Mouse (Mus musculus): ENCODE data around the gene Ccdc36. TPM values are rescaled to one million over a fixed set of nuclear protein-coding genes. Genes with fewer than 3 reads are reported as not detected.

Gene Ccdc36
- polyA plus RNA-seq, 1 experiment from 2014 or later = 2.9 TPM

- Histone ChIP-seq H3K36me3 (ENCODE audit: control insufficient read depth, insufficient read depth, low read length) (peaks cover 6% of the 10 kb centered on the region), H3K27ac (ENCODE audit: low read depth, low read length) (peak overlapping the region; percentile 47; the same call in 1 of the 2 replicates), H3K4me1 (ENCODE audit: control insufficient read depth, insufficient read depth, low read length) (peaks cover 20% of the 10 kb centered on the region; the same call in 1 of the 2 replicates), H3K9ac (ENCODE audit: low read depth, low read length) (peak overlapping the region; percentile 70), H3K4me2 (replicated peaks; ENCODE audit: low read depth, low read length) (peak overlapping the region; percentile 87), H3K27me3 (ENCODE audit: control insufficient read depth, insufficient read depth, low read length) (no peaks in the 10 kb centered on the region), H3K4me3 (ENCODE audit: low read length) (peak overlapping the region; percentile 62), H3K9me3 (ENCODE audit: control insufficient read depth, low read length) (no peaks in the 10 kb centered on the region)
- 49% methylated on average over 6 of the region's 6 CpGs for WGBS
- no peak for ATAC-seq (ENCODE audit: low FRiP score, low TSS enrichment)
These were observed 23.4 kb upstream of the Ccdc36 start for GRCm38 (mm10) chr9:108451519-108452160.

- 89% methylated on average over 6 of the region's 6 CpGs for WGBS
- H3K9ac ChIP-seq (ENCODE audit: low read depth, low read length) = no peak overlapping the region
- H3K27ac ChIP-seq (ENCODE audit: low read depth, low read length) = peak overlapping the region; percentile 59; the same call in 1 of the 2 replicates
These were observed 22.8 kb upstream of the Ccdc36 start for GRCm38 (mm10) chr9:108451170-108451493.

GRCm38 (mm10) chr9:108450292-108451169 is 22.2 kb upstream of the Ccdc36 start:
- 72% methylated on average over 21 of the region's 21 CpGs for WGBS
- Histone ChIP-seq H3K4me1 (ENCODE audit: control insufficient read depth, insufficient read depth, low read length) (peaks cover 20% of the 10 kb centered on the region; the same call in 1 of the 2 replicates), H3K9ac (ENCODE audit: low read depth, low read length) (no peak overlapping the region), H3K27ac (ENCODE audit: low read depth, low read length) (peak overlapping the region; percentile 59; the same call in 1 of the 2 replicates), H3K27me3 (ENCODE audit: control insufficient read depth, insufficient read depth, low read length) (no peaks in the 10 kb centered on the region), H3K4me2 (replicated peaks; ENCODE audit: low read depth, low read length) (peak overlapping the region; percentile 17; the same call in 1 of the 2 replicates), H3K4me3 (ENCODE audit: low read length) (no peak overlapping the region), H3K9me3 (ENCODE audit: control insufficient read depth, low read length) (no peaks in the 10 kb centered on the region), H3K36me3 (ENCODE audit: control insufficient read depth, insufficient read depth, low read length) (peaks cover 6% of the 10 kb centered on the region)
- peak; percentile 21; the same call in 1 of the 2 replicates for ATAC-seq (ENCODE audit: low FRiP score, low TSS enrichment)

More at GRCm38 (mm10) chr9:108451170-108451493, 22.8 kb upstream of the Ccdc36 start:
- Histone ChIP-seq H3K27me3 (ENCODE audit: control insufficient read depth, insufficient read depth, low read length) (no peaks in the 10 kb centered on the region), H3K4me2 (replicated peaks; ENCODE audit: low read depth, low read length) (peak overlapping the region; percentile 87; the same call in 1 of the 2 replicates), H3K9me3 (ENCODE audit: control insufficient read depth, low read length) (no peaks in the 10 kb centered on the region), H3K4me3 (ENCODE audit: low read length) (no peak overlapping the region), H3K4me1 (ENCODE audit: control insufficient read depth, insufficient read depth, low read length) (peaks cover 20% of the 10 kb centered on the region; the same call in 1 of the 2 replicates), H3K36me3 (ENCODE audit: control insufficient read depth, insufficient read depth, low read length) (peaks cover 6% of the 10 kb centered on the region)
- ATAC-seq (ENCODE audit: low FRiP score, low TSS enrichment) = no peak

GRCm38 (mm10) chr9:108449860-108450259 is 21.6 kb upstream of the Ccdc36 start:
- Histone ChIP-seq H3K27me3 (ENCODE audit: control insufficient read depth, insufficient read depth, low read length) (no peaks in the 10 kb centered on the region), H3K4me2 (replicated peaks; ENCODE audit: low read depth, low read length) (no peak overlapping the region), H3K9me3 (ENCODE audit: control insufficient read depth, low read length) (no peaks in the 10 kb centered on the region), H3K36me3 (ENCODE audit: control insufficient read depth, insufficient read depth, low read length) (peaks cover 6% of the 10 kb centered on the region), H3K4me3 (ENCODE audit: low read length) (no peak overlapping the region), H3K9ac (ENCODE audit: low read depth, low read length) (no peak overlapping the region), H3K27ac (ENCODE audit: low read depth, low read length) (0 out of 2 replicates have a peak overlapping the region, but pooled peaks have one; percentile 43), H3K4me1 (ENCODE audit: control insufficient read depth, insufficient read depth, low read length) (peaks cover 20% of the 10 kb centered on the region)
- 71% methylated on average over 4 of the region's 4 CpGs for WGBS
- ATAC-seq (ENCODE audit: low FRiP score, low TSS enrichment) = peak; percentile 8; the same call in 1 of the 2 replicates

GRCm38 (mm10) chr9:108445125-108445524 is 16.8 kb upstream of the Ccdc36 start:
- ATAC-seq (ENCODE audit: low FRiP score, low TSS enrichment) = no peak
- no peaks in the 10 kb centered on the region for H3K9me3 ChIP-seq (ENCODE audit: control insufficient read depth, low read length)
- no peak overlapping the region for H3K4me2 ChIP-seq (replicated peaks; ENCODE audit: low read depth, low read length)
- peaks cover 6% of the 10 kb centered on the region for H3K36me3 ChIP-seq (ENCODE audit: control insufficient read depth, insufficient read depth, low read length)
- H3K27ac ChIP-seq (ENCODE audit: low read depth, low read length) = no peak overlapping the region
- peaks cover 7% of the 10 kb centered on the region for H3K4me1 ChIP-seq (ENCODE audit: control insufficient read depth, insufficient read depth, low read length)
- H3K4me3 ChIP-seq (ENCODE audit: low read length) = no peak overlapping the region
- H3K27me3 ChIP-seq (ENCODE audit: control insufficient read depth, insufficient read depth, low read length) = no peaks in the 10 kb centered on the region
- WGBS = 50% methylated on average over 9 of the region's 9 CpGs
- no peak overlapping the region for H3K9ac ChIP-seq (ENCODE audit: low read depth, low read length)

GRCm38 (mm10) chr9:108441236-108441919 is 13.1 kb upstream of the Ccdc36 start:
- ATAC-seq (ENCODE audit: low FRiP score, low TSS enrichment) = no peak
- Histone ChIP-seq H3K9ac (ENCODE audit: low read depth, low read length) (no peak overlapping the region), H3K9me3 (ENCODE audit: control insufficient read depth, low read length) (no peaks in the 10 kb centered on the region), H3K36me3 (ENCODE audit: control insufficient read depth, insufficient read depth, low read length) (no peaks in the 10 kb centered on the region), H3K4me1 (ENCODE audit: control insufficient read depth, insufficient read depth, low read length) (no peaks in the 10 kb centered on the region; the same call in 1 of the 2 replicates), H3K27ac (ENCODE audit: low read depth, low read length) (no peak overlapping the region), H3K4me2 (replicated peaks; ENCODE audit: low read depth, low read length) (no peak overlapping the region), H3K4me3 (ENCODE audit: low read length) (no peak overlapping the region), H3K27me3 (ENCODE audit: control insufficient read depth, insufficient read depth, low read length) (no peaks in the 10 kb centered on the region)
- WGBS = 92% methylated on average over 11 of the region's 11 CpGs

GRCm38 (mm10) chr9:108440485-108440884 is 12.2 kb upstream of the Ccdc36 start:
- 63% methylated on average over 5 of the region's 5 CpGs for WGBS
- no peaks in the 10 kb centered on the region for H3K9me3 ChIP-seq (ENCODE audit: control insufficient read depth, low read length)
- no peak for ATAC-seq (ENCODE audit: low FRiP score, low TSS enrichment)
- H3K27ac ChIP-seq (ENCODE audit: low read depth, low read length) = no peak overlapping the region
- H3K9ac ChIP-seq (ENCODE audit: low read depth, low read length) = no peak overlapping the region
- no peaks in the 10 kb centered on the region for H3K27me3 ChIP-seq (ENCODE audit: control insufficient read depth, insufficient read depth, low read length)
- H3K4me3 ChIP-seq (ENCODE audit: low read length) = no peak overlapping the region
- no peak overlapping the region for H3K4me2 ChIP-seq (replicated peaks; ENCODE audit: low read depth, low read length)
- H3K4me1 ChIP-seq (ENCODE audit: control insufficient read depth, insufficient read depth, low read length) = no peaks in the 10 kb centered on the region; the same call in 1 of the 2 replicates
- no peaks in the 10 kb centered on the region for H3K36me3 ChIP-seq (ENCODE audit: control insufficient read depth, insufficient read depth, low read length)

GRCm38 (mm10) chr9:108439176-108439575 is 10.9 kb upstream of the Ccdc36 start:
- H3K36me3 ChIP-seq (ENCODE audit: control insufficient read depth, insufficient read depth, low read length) = no peaks in the 10 kb centered on the region
- WGBS = 78% methylated on average over 6 of the region's 6 CpGs
- no peak for ATAC-seq (ENCODE audit: low FRiP score, low TSS enrichment)
- no peaks in the 10 kb centered on the region for H3K9me3 ChIP-seq (ENCODE audit: control insufficient read depth, low read length)
- no peak overlapping the region for H3K4me2 ChIP-seq (replicated peaks; ENCODE audit: low read depth, low read length)
- no peaks in the 10 kb centered on the region for H3K4me1 ChIP-seq (ENCODE audit: control insufficient read depth, insufficient read depth, low read length)
- no peak overlapping the region for H3K27ac ChIP-seq (ENCODE audit: low read depth, low read length)
- H3K4me3 ChIP-seq (ENCODE audit: low read length) = no peak overlapping the region
- H3K27me3 ChIP-seq (ENCODE audit: control insufficient read depth, insufficient read depth, low read length) = no peaks in the 10 kb centered on the region
- no peak overlapping the region for H3K9ac ChIP-seq (ENCODE audit: low read depth, low read length)

Data from kidney, embryonic 14.5 days (tissue).